Mouse (Mus musculus) stomach, embryonic 16.5 days (tissue): ENCODE measurements at regions not wholly inside any gene's neighbourhood (a gene's known extent, or its start where the extent isn't known, plus 50 kb on each side); places are given as distances from the start of the nearest gene placed in this dataset.

ENCODE experiments used
- ATAC-seq: fragments of 200-750 bp; cut with Nextera tagmentation; 2 replicates; pipeline ENCODE4 v1.8.0; 2017; ENCODE audit warnings: moderate number of reproducible peaks, moderate TSS enrichment; ENCODE audit not compliant: insufficient read depth, low FRiP score
- H3K27ac ChIP-seq: fragments of 300-500 bp; sonication (generic); 2 replicates; pipeline ENCODE4 v1.5.1; 2014; ENCODE audit warnings: low read length
- H3K27me3 ChIP-seq: fragments of 300-500 bp; sonication (generic); 2 replicates; pipeline ENCODE4 v1.6.1; 2014; ENCODE audit warnings: low read length, control low read depth, mixed read lengths; ENCODE audit not compliant: control insufficient read depth, insufficient read depth
- H3K36me3 ChIP-seq: fragments of 300-500 bp; sonication (generic); 2 replicates; pipeline ENCODE4 v1.6.1; 2014; ENCODE audit warnings: low read length; ENCODE audit not compliant: control insufficient read depth, insufficient read depth
- H3K4me1 ChIP-seq: fragments of 300-500 bp; sonication (generic); 2 replicates; pipeline ENCODE4 v1.6.1; 2014; ENCODE audit warnings: low read length, control low read depth, mixed read lengths; ENCODE audit not compliant: control insufficient read depth, insufficient read depth
- H3K4me2 ChIP-seq: fragments of 300-500 bp; sonication (generic); 2 replicates; pipeline ENCODE4 v1.6.1; 2014; ENCODE audit warnings: low read depth, low read length, mixed read lengths
- H3K4me3 ChIP-seq: fragments of 300-500 bp; sonication (generic); replicated peaks from 2 replicates; pipeline ENCODE4 v1.5.1; 2014; ENCODE audit warnings: mild to moderate bottlenecking, low read length
- H3K9ac ChIP-seq: fragments of 300-500 bp; sonication (generic); 2 replicates; pipeline ENCODE4 v1.6.1; 2014; ENCODE audit warnings: low read length
- H3K9me3 ChIP-seq: fragments of 300-500 bp; sonication (generic); replicated peaks from 2 replicates; pipeline ENCODE4 v1.6.1; 2016; ENCODE audit warnings: low read length, control low read depth; ENCODE audit not compliant: control insufficient read depth
- WGBS: fragments of 180-500 bp; shearing (Covaris S2); extraction: QIAGEN DNeasy Blood & Tissue Kit; methylation state at CpG from one replicate; pipeline ENCODE4 v1.1.7; 2014; 5-methylcytosine and 5-hydroxymethylcytosine counted together

GRCm38 (mm10) chr14:47992091-47992490, 128.5 kb upstream of the Peli2 start:
- Histone ChIP-seq H3K9me3 (no peaks in the 10 kb centered on the region), H3K9ac (no peak overlapping the region), H3K27ac (no peak overlapping the region), H3K4me1 (no peaks in the 10 kb centered on the region), H3K36me3 (no peaks in the 10 kb centered on the region), H3K4me2 (no peak overlapping the region), H3K4me3 (no peak overlapping the region), H3K27me3 (no peaks in the 10 kb centered on the region)
- WGBS = 63% methylated on average over 5 of the region's 5 CpGs
- ATAC-seq = no peak

GRCm38 (mm10) chr14:47992851-47993250, 127.8 kb upstream of the Peli2 start:
- H3K4me1 ChIP-seq = no peaks in the 10 kb centered on the region
- H3K36me3 ChIP-seq = no peaks in the 10 kb centered on the region
- WGBS = 79% methylated on average over 5 of the region's 5 CpGs
- ATAC-seq = no peak
- H3K27me3 ChIP-seq = no peaks in the 10 kb centered on the region
- H3K27ac ChIP-seq = no peak overlapping the region
- no peak overlapping the region for H3K4me3 ChIP-seq
- H3K9ac ChIP-seq = no peak overlapping the region
- no peaks in the 10 kb centered on the region for H3K9me3 ChIP-seq
- no peak overlapping the region for H3K4me2 ChIP-seq

GRCm38 (mm10) chr14:47998936-47999335, 121.7 kb upstream of the Peli2 start:
- ATAC-seq = no peak
- no peaks in the 10 kb centered on the region for H3K27me3 ChIP-seq
- H3K4me1 ChIP-seq = no peaks in the 10 kb centered on the region
- no peak overlapping the region for H3K27ac ChIP-seq
- H3K36me3 ChIP-seq = no peaks in the 10 kb centered on the region
- WGBS = 94% methylated on average over 8 of the region's 8 CpGs
- H3K9me3 ChIP-seq = no peaks in the 10 kb centered on the region
- H3K9ac ChIP-seq = no peak overlapping the region
- H3K4me2 ChIP-seq = no peak overlapping the region
- H3K4me3 ChIP-seq = no peak overlapping the region

GRCm38 (mm10) chr14:48005092-48005928, 115.3 kb upstream of the Peli2 start:
- Histone ChIP-seq H3K27ac (no peak overlapping the region), H3K27me3 (no peaks in the 10 kb centered on the region), H3K9ac (no peak overlapping the region), H3K4me2 (no peak overlapping the region), H3K4me1 (no peaks in the 10 kb centered on the region), H3K36me3 (no peaks in the 10 kb centered on the region), H3K9me3 (no peaks in the 10 kb centered on the region), H3K4me3 (no peak overlapping the region)
- ATAC-seq = no peak
- 73% methylated on average over 6 of the region's 6 CpGs for WGBS

- no peak for ATAC-seq
- H3K9ac ChIP-seq = no peak overlapping the region
- H3K9me3 ChIP-seq = no peaks in the 10 kb centered on the region
- no peak overlapping the region for H3K4me2 ChIP-seq
- no peak overlapping the region for H3K4me3 ChIP-seq
- no peaks in the 10 kb centered on the region for H3K27me3 ChIP-seq
- 68% methylated on average over 1 of the region's 1 CpGs for WGBS
- no peaks in the 10 kb centered on the region for H3K4me1 ChIP-seq
- no peaks in the 10 kb centered on the region for H3K36me3 ChIP-seq
- H3K27ac ChIP-seq = no peak overlapping the region
Measured at GRCm38 (mm10) chr14:48005929-48006309, 114.7 kb upstream of the Peli2 start.

GRCm38 (mm10) chr14:48012361-48013215, 108.0 kb upstream of the Peli2 start:
- H3K9me3 ChIP-seq = no peaks in the 10 kb centered on the region
- no peak for ATAC-seq
- no peak overlapping the region for H3K4me2 ChIP-seq
- H3K4me1 ChIP-seq = no peaks in the 10 kb centered on the region
- no peak overlapping the region for H3K27ac ChIP-seq
- no peaks in the 10 kb centered on the region for H3K36me3 ChIP-seq
- WGBS = 65% methylated on average over 2 of the region's 2 CpGs
- no peak overlapping the region for H3K9ac ChIP-seq
- H3K27me3 ChIP-seq = no peaks in the 10 kb centered on the region
- H3K4me3 ChIP-seq = no peak overlapping the region

GRCm38 (mm10) chr14:48013431-48013830, 107.2 kb upstream of the Peli2 start:
- no peaks in the 10 kb centered on the region for H3K27me3 ChIP-seq
- no peaks in the 10 kb centered on the region for H3K9me3 ChIP-seq
- no peak overlapping the region for H3K27ac ChIP-seq
- H3K4me2 ChIP-seq = no peak overlapping the region
- no peaks in the 10 kb centered on the region for H3K4me1 ChIP-seq
- H3K36me3 ChIP-seq = no peaks in the 10 kb centered on the region
- ATAC-seq = no peak
- WGBS = 65% methylated on average over 1 of the region's 1 CpGs
- no peak overlapping the region for H3K4me3 ChIP-seq
- H3K9ac ChIP-seq = no peak overlapping the region

- WGBS = 80% methylated on average over 2 of the region's 2 CpGs
- Histone ChIP-seq H3K4me2 (no peak overlapping the region), H3K4me3 (no peak overlapping the region), H3K36me3 (no peaks in the 10 kb centered on the region), H3K27ac (no peak overlapping the region), H3K9me3 (no peaks in the 10 kb centered on the region), H3K27me3 (no peaks in the 10 kb centered on the region), H3K4me1 (no peaks in the 10 kb centered on the region), H3K9ac (no peak overlapping the region)
- ATAC-seq = no peak
Measured at GRCm38 (mm10) chr14:48014776-48015175, 105.8 kb upstream of the Peli2 start.

GRCm38 (mm10) chr14:48017971-48018370, 102.7 kb upstream of the Peli2 start:
- Histone ChIP-seq H3K4me3 (no peak overlapping the region), H3K27ac (no peak overlapping the region), H3K27me3 (no peaks in the 10 kb centered on the region), H3K4me1 (no peaks in the 10 kb centered on the region), H3K4me2 (no peak overlapping the region), H3K9me3 (no peaks in the 10 kb centered on the region), H3K36me3 (no peaks in the 10 kb centered on the region), H3K9ac (no peak overlapping the region)
- no peak for ATAC-seq
- 83% methylated on average over 6 of the region's 6 CpGs for WGBS
